Mouse (Mus musculus) G1E-ER4 (cell line): Measurements from ENCODE around the gene Gm2001. TPM values are rescaled to one million over a fixed set of nuclear protein-coding genes. Genes with fewer than 3 reads are reported as not detected.
"Not testable (repeated sequence)": the region's sequence is repeated elsewhere in the genome, so short reads cannot be mapped to it uniquely, and the experiment has no call there.

Experiments used
- GATA1 ChIP-seq: IDR thresholded peaks from one replicate; pipeline ENCODE4 v1.8.0; 2012; ENCODE audit warnings: low read length, inconsistent platforms
- polyA plus RNA-seq: library from polyadenylated mRNA; stranded (reverse); fragments of >175 nt; gene quantifications from 2 replicates; pipeline ENCODE4 v1.2.3, GENCODE M21; 2012

Gene Gm2001
- not detected in 2 replicates for polyA plus RNA-seq

- not testable (repeated sequence) for TF ChIP-seq GATA1
These were observed at the start of gene Gm2001 for GRCm38 (mm10) chr12:87842239-87842638. Gm2001 (minus strand) TSS chr12:87842339.

DNA sequence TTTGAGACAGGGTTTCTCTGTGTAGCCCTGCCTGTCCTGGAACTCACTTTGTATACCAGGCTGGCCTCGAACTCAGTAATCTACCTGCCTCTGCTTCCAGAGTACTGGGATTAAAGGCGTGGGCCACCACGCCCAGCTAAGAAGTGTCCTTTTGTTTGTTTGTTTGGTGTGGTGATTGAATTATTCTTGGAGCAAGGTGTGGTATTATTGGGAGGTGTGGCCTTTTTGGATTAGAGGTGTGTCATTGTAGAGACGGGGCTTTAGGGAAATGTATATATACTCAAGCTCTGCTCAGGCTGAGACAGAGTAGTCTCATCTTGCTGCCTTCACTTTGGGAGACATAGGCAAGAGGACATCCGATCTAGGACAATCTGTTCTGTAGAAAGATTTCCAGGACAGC, 31.6 kb upstream of the Gm2001 start, which contains the start of gene Gm2016:
Gm2016 (plus strand) TSS at position 301 of the 400 bp plus-strand sequence.
- TF ChIP-seq GATA1, result not testable (repeated sequence)

- TF ChIP-seq GATA1, result not testable (repeated sequence)
These were observed 25.9 kb downstream of the Gm2001 start, which contains the start of gene BB287469 for GRCm38 (mm10) chr12:87816277-87816676. BB287469 (plus strand) TSS chr12:87816577.

DNA sequence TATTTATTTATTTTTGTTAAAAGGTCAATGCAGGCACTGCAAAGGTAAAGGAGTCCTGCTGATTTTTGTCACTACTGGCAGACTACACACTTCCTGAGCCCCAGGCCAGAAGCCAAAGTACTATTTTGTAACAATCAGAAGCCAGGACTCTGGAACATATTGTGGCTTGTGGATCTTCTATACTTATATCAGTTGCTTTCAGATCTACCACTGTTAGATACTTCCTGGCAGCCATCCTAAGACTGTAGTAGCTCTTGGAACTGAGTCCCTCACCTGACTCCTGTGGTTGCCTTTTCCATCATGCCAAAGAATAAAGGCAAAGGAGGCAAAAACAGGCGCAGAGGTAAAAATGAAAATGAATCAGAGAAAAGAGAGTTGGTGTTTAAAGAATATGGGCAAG, 46.9 kb downstream of the Gm2001 start, which contains the start of gene Gm21936:
Gm21936 (plus strand) TSS at position 301 of the 400 bp plus-strand sequence.
- TF ChIP-seq GATA1, result not testable (repeated sequence)

Other genes with a start within 250 kb of the Gm2001 start
- not detected in 2 replicates for gene Oog1, start 239.7 kb downstream of the Gm2001 start, polyA plus RNA-seq
- gene Gm4027, start 223.5 kb downstream of the Gm2001 start, polyA plus RNA-seq, result not detected in 2 replicates
- not detected in 2 replicates for gene Gm16381, start 197.7 kb downstream of the Gm2001 start, polyA plus RNA-seq
- gene Gm21319, start 66.6 kb downstream of the Gm2001 start, polyA plus RNA-seq, result not detected in 2 replicates
- gene Gm21936, start 46.8 kb downstream of the Gm2001 start, polyA plus RNA-seq, result not detected in 2 replicates
- gene BB287469, start 25.8 kb downstream of the Gm2001 start, polyA plus RNA-seq, result not detected in 2 replicates
- not detected in 2 replicates for gene Gm2016, start 31.7 kb upstream of the Gm2001 start, polyA plus RNA-seq
- not detected in 2 replicates for gene Gm2022, start 53.0 kb upstream of the Gm2001 start, polyA plus RNA-seq
- gene Gm2035, start 77.5 kb upstream of the Gm2001 start, polyA plus RNA-seq, result not detected in 2 replicates
- not detected in 2 replicates for gene Gm2042, start 111.7 kb upstream of the Gm2001 start, polyA plus RNA-seq
- gene Gm2075, start 169.5 kb upstream of the Gm2001 start, polyA plus RNA-seq, result not detected in 2 replicates
- gene Gm6803, start 176.4 kb upstream of the Gm2001 start, polyA plus RNA-seq, result not detected in 2 replicates
- not detected in 2 replicates for gene Gm2056, start 184.7 kb upstream of the Gm2001 start, polyA plus RNA-seq
- not detected in 2 replicates for gene Gm16368, start 241.4 kb upstream of the Gm2001 start, polyA plus RNA-seq